Comparison of ENCODE assay signal across 16 mouse cellular contexts in genomic region chr9:113324489-113324888, GRCm38 (mm10).
"Had no signal": no experiment of that assay in that cellular context is flagged by ENCODE, and none has a peak within 500 bp of the region (broad histone marks: within the 10 kb centered on the region; RNA-seq: fewer than 3 reads in every experiment).

No protein-coding gene starts in this region.

- H3K27me3 ChIP-seq: lung, embryonic 15.5 days; megakaryocyte, embryonic 14.5 days; midbrain, embryonic 13.5 days; midbrain, embryonic 15.5 days; neural tube, embryonic 12.5 days had no signal

- H3K4me3 ChIP-seq: lung, embryonic 15.5 days; megakaryocyte, embryonic 14.5 days; midbrain, embryonic 13.5 days; midbrain, embryonic 15.5 days; neural tube, embryonic 12.5 days had no signal

- H3K4me1 ChIP-seq: lung, embryonic 15.5 days; megakaryocyte, embryonic 14.5 days; midbrain, embryonic 13.5 days; midbrain, embryonic 15.5 days; neural tube, embryonic 12.5 days had no signal

- H3K36me3 ChIP-seq: lung, embryonic 15.5 days; midbrain, embryonic 13.5 days; midbrain, embryonic 15.5 days; neural tube, embryonic 12.5 days had no signal

- DNase-seq: liver, postnatal 0 days; lung, adult 2 months; lung, postnatal 14 days; lung, postnatal 36 days; right cerebral cortex, postnatal 14 days; right cerebral cortex, postnatal 4 days; spleen, adult 18-20 months; thymus, adult 18-20 months; thymus, postnatal 14 days; thymus, postnatal 36 days had no signal

- H3K27ac ChIP-seq: lung, embryonic 15.5 days; macrophage; midbrain, embryonic 13.5 days; midbrain, embryonic 15.5 days; neural tube, embryonic 12.5 days had no signal

- H3K9me3 ChIP-seq: lung, embryonic 15.5 days; midbrain, embryonic 13.5 days; midbrain, embryonic 15.5 days; neural tube, embryonic 12.5 days had no signal

- H3K9ac ChIP-seq: liver, postnatal 0 days; lung, embryonic 15.5 days; midbrain, embryonic 13.5 days; midbrain, embryonic 15.5 days; neural tube, embryonic 12.5 days had no signal
